Mouse (Mus musculus) forebrain, embryonic 16.5 days (tissue): ENCODE results near the gene Prss54. TPM values are rescaled to one million over a fixed set of nuclear protein-coding genes. Genes with fewer than 3 reads are reported as not detected.

Experiments
- ATAC-seq: fragments of 200-750 bp; cut with Nextera tagmentation; 2 replicates; pipeline ENCODE4 v1.8.0; 2017; ENCODE audit warnings: mild to moderate bottlenecking, moderate library complexity
- H3K27ac ChIP-seq: fragments of 300-500 bp; sonication (generic); 2 replicates; pipeline ENCODE4 v1.5.1; 2014; ENCODE audit warnings: low read length, control low read depth
- H3K27me3 ChIP-seq: fragments of 300-500 bp; sonication (generic); replicated peaks from 2 replicates; pipeline ENCODE4 v1.6.1; 2014; ENCODE audit warnings: low read length; ENCODE audit not compliant: control insufficient read depth, insufficient read depth
- H3K36me3 ChIP-seq: fragments of 300-500 bp; sonication (generic); 2 replicates; pipeline ENCODE4 v1.6.1; 2014; ENCODE audit not compliant: control insufficient read depth, insufficient read depth
- H3K4me1 ChIP-seq: fragments of 300-500 bp; sonication (generic); replicated peaks from 2 replicates; pipeline ENCODE4 v1.6.1; 2014; ENCODE audit warnings: low read length; ENCODE audit not compliant: control insufficient read depth, insufficient read depth
- H3K4me2 ChIP-seq: fragments of 300-500 bp; sonication (generic); 2 replicates; pipeline ENCODE4 v1.6.1; 2014; ENCODE audit warnings: mild to moderate bottlenecking, low read length, control low read depth
- H3K4me3 ChIP-seq: fragments of 300-500 bp; sonication (generic); replicated peaks from 2 replicates; pipeline ENCODE4 v1.5.1; 2014; ENCODE audit warnings: mild to moderate bottlenecking, low read length, control low read depth
- H3K9ac ChIP-seq: fragments of 300-500 bp; sonication (generic); replicated peaks from 2 replicates; pipeline ENCODE4 v1.6.1; 2014; ENCODE audit warnings: low read depth, low read length, control low read depth
- H3K9me3 ChIP-seq: fragments of 300-500 bp; sonication (generic); 2 replicates; pipeline ENCODE4 v1.6.1; 2016; ENCODE audit warnings: low read length; ENCODE audit not compliant: control insufficient read depth
- WGBS: fragments of 180-500 bp; shearing (Covaris S2); extraction: QIAGEN DNeasy Blood & Tissue Kit; methylation state at CpG from one replicate; pipeline ENCODE4 v1.1.7; 2014; 5-methylcytosine and 5-hydroxymethylcytosine counted together
- polyA plus RNA-seq: library from polyadenylated mRNA; unstranded; fragments of >200 nt; fragmentation: Nextera tagmentation; extraction: Ambion mirVana; gene quantifications from 2 replicates; pipeline ENCODE4 v1.2.1, GENCODE M21; 2015

The Prss54 gene
- polyA plus RNA-seq, 1 experiment from 2014 or later: not detected

DNA sequence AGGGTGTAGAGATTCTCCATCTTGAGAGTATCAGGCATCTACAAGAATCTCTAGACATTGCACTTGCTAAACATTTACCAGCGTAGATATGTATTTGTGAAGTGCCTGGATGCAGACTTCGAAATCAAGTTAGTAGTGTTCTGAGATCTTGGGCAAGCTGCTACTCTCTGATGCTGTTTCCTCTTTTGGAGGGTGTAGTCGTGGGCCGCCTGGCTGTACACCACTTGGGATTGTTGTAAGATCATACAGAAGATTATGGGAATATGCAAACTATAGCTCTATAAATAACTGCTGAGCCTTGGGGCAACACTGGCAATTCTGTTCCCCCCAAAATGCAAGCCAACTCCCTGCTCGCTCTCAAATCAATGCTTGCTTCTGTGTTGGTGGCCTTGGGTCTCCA lies 3.0 kb downstream of the Prss54 start:
- 0 out of 2 replicates have a peak, but pooled peaks cover 3% of the 10 kb centered on the region for H3K9me3 ChIP-seq
- no peaks in the 10 kb centered on the region for H3K4me1 ChIP-seq
- no peaks in the 10 kb centered on the region for H3K27me3 ChIP-seq
- no peak overlapping the region for H3K27ac ChIP-seq
- 85% methylated on average over 5 of the region's 5 CpGs for WGBS
- ATAC-seq: no peak
- no peaks in the 10 kb centered on the region for H3K36me3 ChIP-seq
- no peak overlapping the region for H3K9ac ChIP-seq
- H3K4me2 ChIP-seq: no peak overlapping the region
- no peak overlapping the region for H3K4me3 ChIP-seq

DNA sequence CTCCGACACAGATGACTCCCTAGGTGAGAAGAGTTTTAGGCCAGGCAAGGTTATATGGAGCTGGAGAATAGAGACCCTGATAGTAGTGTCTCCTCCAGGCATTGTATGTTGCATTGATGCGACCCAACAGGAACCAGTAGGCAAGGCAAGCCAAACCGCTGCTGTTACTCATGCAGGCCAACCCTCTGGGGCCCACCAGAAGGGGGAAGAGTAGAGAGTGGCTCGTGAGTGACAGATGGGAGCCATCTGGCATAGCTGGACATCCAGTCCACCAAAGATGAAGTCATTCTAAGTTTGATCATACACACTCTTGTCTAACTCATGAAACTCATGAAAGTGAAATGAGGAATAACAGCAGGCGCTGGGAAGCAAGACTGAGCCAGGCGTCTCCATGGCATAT lies 9.3 kb downstream of the Prss54 start:
- WGBS: 84% methylated on average over 6 of the region's 6 CpGs
- H3K9me3 ChIP-seq: 0 out of 2 replicates have a peak, but pooled peaks cover 3% of the 10 kb centered on the region
- no peak overlapping the region for H3K4me3 ChIP-seq
- no peak for ATAC-seq
- no peaks in the 10 kb centered on the region for H3K36me3 ChIP-seq
- H3K4me2 ChIP-seq: no peak overlapping the region
- H3K9ac ChIP-seq: no peak overlapping the region
- no peaks in the 10 kb centered on the region for H3K4me1 ChIP-seq
- no peak overlapping the region for H3K27ac ChIP-seq
- no peaks in the 10 kb centered on the region for H3K27me3 ChIP-seq

DNA sequence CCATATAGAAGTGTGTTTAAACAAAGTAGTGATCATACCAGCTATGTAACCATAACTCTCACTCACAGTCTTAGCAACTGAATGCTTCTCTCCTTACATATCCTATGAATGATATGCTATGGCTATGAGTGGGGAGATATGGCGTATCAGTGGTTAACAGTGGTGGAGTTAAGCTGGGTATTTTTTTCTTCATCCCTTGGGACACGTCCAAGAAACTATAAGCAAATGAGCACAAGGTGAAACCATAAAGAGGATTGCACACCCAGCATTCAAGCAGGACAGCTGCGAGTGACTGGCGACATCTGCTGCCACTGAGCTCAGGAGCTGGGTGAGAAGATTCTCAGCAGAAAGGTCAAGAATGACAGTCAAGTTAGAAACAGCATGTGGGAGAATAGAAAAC lies 9.9 kb downstream of the Prss54 start:
- WGBS: 78% methylated on average over 4 of the region's 4 CpGs
- Histone ChIP-seq H3K27me3 (no peaks in the 10 kb centered on the region), H3K4me2 (no peak overlapping the region), H3K27ac (no peak overlapping the region), H3K4me1 (no peaks in the 10 kb centered on the region), H3K9ac (no peak overlapping the region), H3K9me3 (0 out of 2 replicates have a peak, but pooled peaks cover 3% of the 10 kb centered on the region), H3K36me3 (no peaks in the 10 kb centered on the region), H3K4me3 (no peak overlapping the region)
- ATAC-seq: no peak

- WGBS: 100% methylated on average over 2 of the region's 2 CpGs
- ATAC-seq: no peak
- H3K27ac ChIP-seq: no peak overlapping the region
Measured at GRCm38 (mm10) chr8:95555963-95556362, 20.2 kb downstream of the Prss54 start.

DNA sequence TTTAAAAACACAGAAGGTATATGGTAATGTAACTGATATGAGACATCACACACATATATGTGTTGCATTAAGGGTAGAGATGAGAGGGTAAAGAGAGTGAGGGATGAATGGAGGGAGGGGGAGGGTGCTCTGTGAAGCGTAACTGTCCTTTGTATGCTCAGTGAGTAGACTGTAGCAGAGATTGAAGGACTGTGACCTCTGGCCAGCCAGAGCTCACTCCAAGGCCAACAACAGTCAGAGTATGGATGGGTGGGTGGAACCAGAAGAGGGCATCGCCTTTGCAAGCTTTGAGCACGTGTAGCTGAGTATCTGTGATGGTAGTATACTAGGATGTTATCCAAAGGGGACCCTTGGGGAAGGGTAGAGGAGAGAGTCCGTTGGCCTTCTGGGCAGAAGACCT lies 24.6 kb downstream of the Prss54 start:
- no peaks in the 10 kb centered on the region for H3K9me3 ChIP-seq
- H3K27me3 ChIP-seq: no peaks in the 10 kb centered on the region
- H3K4me1 ChIP-seq: peaks cover 6% of the 10 kb centered on the region
- H3K4me2 ChIP-seq: no peak overlapping the region
- H3K4me3 ChIP-seq: no peak overlapping the region
- WGBS: 72% methylated on average over 4 of the region's 4 CpGs
- H3K36me3 ChIP-seq: no peaks in the 10 kb centered on the region
- ATAC-seq: no peak
- H3K9ac ChIP-seq: no peak overlapping the region
- no peak overlapping the region for H3K27ac ChIP-seq

More at GRCm38 (mm10) chr8:95555963-95556362, 20.2 kb downstream of the Prss54 start:
- Histone ChIP-seq H3K4me1 (no peaks in the 10 kb centered on the region), H3K36me3 (no peaks in the 10 kb centered on the region), H3K27me3 (no peaks in the 10 kb centered on the region), H3K4me2 (no peak overlapping the region), H3K9me3 (no peaks in the 10 kb centered on the region), H3K4me3 (no peak overlapping the region), H3K9ac (no peak overlapping the region)

DNA sequence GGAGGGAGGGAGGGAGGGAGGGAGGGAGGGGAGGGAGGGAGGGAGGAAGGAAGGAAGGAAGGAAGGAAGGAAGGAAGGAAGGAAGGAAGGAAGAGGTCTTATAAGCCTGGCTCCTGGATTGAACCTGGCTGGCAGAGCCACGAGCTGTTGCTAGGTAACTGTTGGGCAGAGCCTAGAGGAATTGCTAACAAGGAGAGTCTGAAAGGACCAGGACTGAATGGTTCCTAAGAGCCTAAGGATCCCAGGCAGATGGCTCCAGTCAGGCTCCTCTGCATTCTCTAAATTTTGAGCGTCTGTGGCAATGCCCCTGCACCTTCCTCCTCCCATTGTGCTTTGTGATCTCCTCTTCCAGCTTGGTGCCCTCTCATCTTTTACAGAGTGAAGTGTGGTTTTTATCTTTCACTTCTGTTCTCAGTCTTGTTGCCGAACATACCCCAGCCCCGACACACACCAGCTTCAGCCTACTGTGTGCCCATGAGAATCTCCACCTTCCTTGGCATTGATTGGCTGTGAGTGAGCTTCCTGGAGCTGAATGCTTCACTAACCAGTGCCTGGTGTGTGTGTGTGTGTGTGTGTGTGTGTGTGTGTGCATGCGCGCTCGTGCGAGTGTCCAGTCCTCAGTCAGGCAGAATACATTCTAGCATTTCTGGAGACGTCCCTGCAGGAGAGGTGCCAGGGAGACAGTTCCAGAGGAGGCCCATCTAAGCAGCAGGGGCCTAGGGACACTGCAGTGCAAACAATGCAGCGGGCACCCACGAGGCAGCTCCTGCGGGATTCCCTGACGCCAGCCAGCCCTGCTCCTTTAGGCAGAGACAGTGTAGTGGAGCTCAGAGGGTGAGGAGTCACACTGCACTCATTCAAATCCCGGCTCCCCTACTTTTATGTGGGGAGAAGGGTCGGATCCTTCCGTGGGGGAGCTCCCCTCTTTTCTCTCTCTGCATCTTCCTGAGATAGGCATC lies 26.0 kb downstream of the Prss54 start:
- Histone ChIP-seq H3K27me3 (no peaks in the 10 kb centered on the region), H3K36me3 (no peaks in the 10 kb centered on the region), H3K4me3 (no peak overlapping the region), H3K9me3 (no peaks in the 10 kb centered on the region), H3K4me2 (no peak overlapping the region), H3K9ac (peak overlapping the region; percentile 20; the same call in 1 of the 2 replicates), H3K4me1 (peaks cover 6% of the 10 kb centered on the region), H3K27ac (peak overlapping the region; percentile 34; the same call in 1 of the 2 replicates)
- 46% methylated on average over 16 of the region's 16 CpGs for WGBS
- peak; percentile 87 for ATAC-seq

- 72% methylated on average over 8 of the region's 8 CpGs for WGBS
- Histone ChIP-seq H3K36me3 (no peaks in the 10 kb centered on the region), H3K9ac (no peak overlapping the region), H3K27me3 (no peaks in the 10 kb centered on the region), H3K4me3 (no peak overlapping the region), H3K9me3 (no peaks in the 10 kb centered on the region), H3K4me2 (no peak overlapping the region), H3K27ac (no peak overlapping the region), H3K4me1 (peaks cover 6% of the 10 kb centered on the region)
- ATAC-seq: no peak
Measured at GRCm38 (mm10) chr8:95547931-95548330, 28.2 kb downstream of the Prss54 start.

DNA sequence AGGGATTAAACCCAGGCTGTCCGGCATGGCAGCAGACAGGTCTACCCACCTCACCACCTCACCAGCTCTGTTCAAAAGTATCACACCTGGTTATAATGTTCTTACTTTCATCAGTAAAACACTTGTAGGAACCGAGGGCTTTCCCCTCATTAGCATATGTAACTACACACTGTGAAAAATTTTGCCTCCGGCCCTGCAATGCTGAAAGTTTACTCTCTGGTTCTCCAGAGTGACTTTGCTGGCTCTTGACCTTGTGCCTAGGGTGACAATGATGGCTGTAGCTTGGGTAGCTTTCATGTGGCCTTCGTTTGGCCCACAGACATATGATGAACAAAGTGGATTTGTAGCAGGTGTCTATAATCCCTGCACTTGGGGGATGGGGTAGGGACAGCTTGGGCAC lies 29.2 kb downstream of the Prss54 start:
- 84% methylated on average over 4 of the region's 4 CpGs for WGBS
- Histone ChIP-seq H3K4me2 (no peak overlapping the region), H3K9ac (no peak overlapping the region), H3K4me1 (peaks cover 6% of the 10 kb centered on the region), H3K36me3 (no peaks in the 10 kb centered on the region), H3K4me3 (no peak overlapping the region), H3K9me3 (no peaks in the 10 kb centered on the region), H3K27ac (no peak overlapping the region), H3K27me3 (no peaks in the 10 kb centered on the region)
- no peak for ATAC-seq

DNA sequence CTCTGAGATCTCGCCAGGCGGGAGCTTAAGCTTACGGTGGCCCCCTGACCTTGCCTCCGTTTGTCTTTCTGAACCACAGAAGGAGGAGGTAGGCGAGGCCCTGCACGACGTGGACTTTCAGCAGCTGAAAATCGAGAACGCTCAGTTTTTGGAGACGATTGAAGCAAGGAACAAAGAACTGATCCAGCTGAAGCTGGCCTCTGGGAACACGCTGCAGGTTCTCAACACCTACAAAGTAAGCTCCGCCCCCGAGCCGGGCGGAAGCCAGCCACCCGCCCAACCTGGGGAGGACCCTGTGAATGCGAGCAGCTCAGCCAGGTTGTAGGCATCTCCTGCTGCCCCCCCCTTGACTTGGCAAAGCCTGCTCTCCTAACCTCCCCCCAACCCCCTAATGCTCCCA lies 30.3 kb downstream of the Prss54 start:
- Histone ChIP-seq H3K36me3 (no peaks in the 10 kb centered on the region), H3K4me1 (peaks cover 6% of the 10 kb centered on the region), H3K27ac (no peak overlapping the region), H3K4me3 (no peak overlapping the region), H3K27me3 (no peaks in the 10 kb centered on the region), H3K4me2 (no peak overlapping the region), H3K9ac (no peak overlapping the region), H3K9me3 (no peaks in the 10 kb centered on the region)
- WGBS: 85% methylated on average over 17 of the region's 17 CpGs
- no peak for ATAC-seq
